Mouse (Mus musculus) liver, adult 2 months (tissue): Measurements from ENCODE around the gene Pgap3.

Experiments
- CTCF ChIP-seq: fragments of 200-500 bp; IDR thresholded peaks from 2 replicates; pipeline ENCODE4 v1.5.1; 2011; ENCODE audit warnings: low read depth, low read length, control low read depth
- POLR2A ChIP-seq: fragments of 200-500 bp; IDR thresholded peaks from 2 replicates; pipeline ENCODE4 v1.6.1; 2011; ENCODE audit warnings: low read length, control low read depth; ENCODE audit not compliant: insufficient read depth; ENCODE audit errors: extremely low read depth

GRCm38 (mm10) chr11:98373244-98373643 lies 27.0 kb downstream of the Pgap3 start:
- no peak for TF ChIP-seq CTCF
- TF ChIP-seq POLR2A = no peak
